Comparison of ENCODE assay signal across 30 mouse cellular contexts in the genomic region with DNA sequence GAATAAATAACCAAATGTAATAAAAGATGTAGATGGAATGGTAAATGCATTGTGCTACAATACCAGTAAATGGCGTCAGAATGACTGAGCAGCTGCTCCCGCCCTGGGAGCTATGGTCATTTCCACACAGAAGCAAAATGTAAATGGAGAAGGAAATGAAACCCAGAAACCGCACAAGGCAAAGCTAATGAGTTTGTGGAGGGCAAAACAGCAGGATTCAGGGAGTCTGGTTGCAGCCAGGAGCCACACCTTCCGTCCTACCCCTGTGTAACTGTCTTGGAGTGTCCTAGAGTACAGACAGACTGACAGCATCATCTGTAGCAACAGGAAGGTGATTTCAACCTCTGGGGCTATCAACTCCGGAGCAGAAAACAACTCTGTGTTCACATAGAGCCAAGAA. TPM values are rescaled to one million over a fixed set of nuclear protein-coding genes. Genes with fewer than 3 reads are reported as not detected.
DNase-seq lines count a peak whose midpoint lies in the region; ATAC-seq lines count a peak whose summit lies in the region.
"Had no signal": no experiment of that assay in that cellular context is flagged by ENCODE, and none has a peak within 500 bp of the region (broad histone marks: within the 10 kb centered on the region; RNA-seq: fewer than 3 reads in every experiment).

No protein-coding gene starts in this region.

- H3K27ac ChIP-seq in hindbrain, embryonic 11.5 days (ENCODE audit: low read depth, low read length), result no peak overlapping the region
- H3K27ac ChIP-seq: embryonic facial prominence, embryonic 12.5 days; heart, embryonic 10.5 days; heart, embryonic 15.5 days; hindbrain, embryonic 14.5 days; kidney, postnatal 0 days; limb, embryonic 13.5 days; liver, embryonic 12.5 days; midbrain, embryonic 12.5 days had no signal

- WGBS in hindbrain, embryonic 11.5 days, result 68% methylated on average over 5 of the region's 5 CpGs

- ATAC-seq in granulocyte monocyte progenitor cell, adult 5-6 weeks (replicated peaks; ENCODE audit: poor library complexity, severe bottlenecking), result peak; percentile 92
- ATAC-seq in megakaryocyte progenitor cell, adult 5-6 weeks (replicated peaks; ENCODE audit: poor library complexity), result peak; percentile 88
- no peak for ATAC-seq in hindbrain, embryonic 11.5 days (ENCODE audit: low FRiP score)
- ATAC-seq: forebrain, embryonic 14.5 days; intestine, postnatal 0 days; liver, embryonic 12.5 days had no signal

- no peak overlapping the region for H3K4me3 ChIP-seq in hindbrain, embryonic 11.5 days (ENCODE audit: low read depth, low read length)
- H3K4me3 ChIP-seq: embryonic facial prominence, embryonic 12.5 days; heart, embryonic 10.5 days; heart, embryonic 15.5 days; limb, embryonic 13.5 days; liver, embryonic 12.5 days; midbrain, embryonic 12.5 days had no signal

- H3K9ac ChIP-seq in hindbrain, embryonic 11.5 days (ENCODE audit: low read depth, low read length), result no peak overlapping the region
- H3K9ac ChIP-seq: embryonic facial prominence, embryonic 12.5 days; heart, embryonic 15.5 days; hindbrain, embryonic 14.5 days; limb, embryonic 13.5 days; liver, embryonic 12.5 days; midbrain, embryonic 12.5 days had no signal

- DNase-seq in ZHBTc4 (ENCODE audit: low read depth, low spot score), result peak; percentile 27
- no peak for DNase-seq in natural killer cell, adult 2 months (ENCODE audit: low spot score in 2 of 2)
- no peak for DNase-seq in hindbrain, embryonic 11.5 days (ENCODE audit: low spot score)
- DNase-seq in kidney, adult 11 months, result no peak
- DNase-seq: adrenal gland, postnatal 25 days; B cell, adult 2 months; cerebellum, adult 9-10 months; cerebellum, postnatal 36 days; embryo, embryonic 11 days; gastrocnemius, postnatal 14 days; heart, adult 11 months; heart, postnatal 36 days; kidney, postnatal 4 days; lung, adult 2 months; lung, postnatal 10 days; right cerebral cortex, postnatal 25 days; thymus, postnatal 36 days had no signal

- H3K4me1 ChIP-seq in hindbrain, embryonic 11.5 days (replicated peaks; ENCODE audit: control insufficient read depth, insufficient read depth, low read length), result no peaks in the 10 kb centered on the region
- H3K4me1 ChIP-seq: embryonic facial prominence, embryonic 12.5 days; heart, embryonic 15.5 days; midbrain, embryonic 12.5 days had no signal

- no peaks in the 10 kb centered on the region for H3K36me3 ChIP-seq in hindbrain, embryonic 11.5 days (ENCODE audit: control insufficient read depth, insufficient read depth, low read length)
- H3K36me3 ChIP-seq: embryonic facial prominence, embryonic 12.5 days; G1E; heart, embryonic 10.5 days; heart, embryonic 15.5 days; limb, embryonic 13.5 days; liver, embryonic 12.5 days; midbrain, embryonic 12.5 days had no signal

- H3K9me3 ChIP-seq in hindbrain, embryonic 11.5 days (ENCODE audit: control insufficient read depth, low read length), result no peaks in the 10 kb centered on the region
- H3K9me3 ChIP-seq: embryonic facial prominence, embryonic 12.5 days; G1E; heart, embryonic 10.5 days; heart, embryonic 15.5 days; limb, embryonic 13.5 days; liver, embryonic 12.5 days; midbrain, embryonic 12.5 days had no signal

- no peak overlapping the region for H3K4me2 ChIP-seq in hindbrain, embryonic 11.5 days (replicated peaks; ENCODE audit: low read depth, low read length)
- H3K4me2 ChIP-seq: embryonic facial prominence, embryonic 12.5 days; heart, embryonic 15.5 days; hindbrain, embryonic 14.5 days; limb, embryonic 13.5 days; liver, embryonic 12.5 days; midbrain, embryonic 12.5 days had no signal

- no peaks in the 10 kb centered on the region for H3K27me3 ChIP-seq in hindbrain, embryonic 11.5 days (ENCODE audit: control insufficient read depth, insufficient read depth, low read length)
- H3K27me3 ChIP-seq: embryonic facial prominence, embryonic 12.5 days; heart, embryonic 15.5 days; limb, embryonic 13.5 days; liver, embryonic 12.5 days had no signal

RNA-seq across cellular contexts. Expression of a gene that starts 12.7 kb away (rescaled TPM):
- 1.8 and 2.0 TPM in 2 replicates for total RNA-seq in granulocyte monocyte progenitor cell, adult 5-6 weeks (2014; fragmentation: Nextera tagmentation)
- total RNA-seq in granulocyte monocyte progenitor cell, adult 5-6 weeks (2017), result 0.88 and 3.4 TPM in 2 replicates
- total RNA-seq in megakaryocyte progenitor cell, adult 5-6 weeks (2015), result 1.3 and 2.2 TPM in 2 replicates
- 1.1 and 4.8 TPM in 2 replicates for total RNA-seq in megakaryocyte progenitor cell, adult 5-6 weeks (2017)
- 3.3 TPM in 2 replicates for polyA plus RNA-seq in hindbrain, embryonic 11.5 days (2014; fragmentation: Nextera tagmentation; extraction: Ambion mirVana)
- polyA plus RNA-seq: G1E had no signal

RNA-seq across cellular contexts. Expression of a gene that starts 30.6 kb away (rescaled TPM):
- total RNA-seq in granulocyte monocyte progenitor cell, adult 5-6 weeks (2014; fragmentation: Nextera tagmentation), result 10.5 and 19.9 TPM in 2 replicates
- total RNA-seq in granulocyte monocyte progenitor cell, adult 5-6 weeks (2017), result 1.3 and 3.2 TPM in 2 replicates
- total RNA-seq in megakaryocyte progenitor cell, adult 5-6 weeks (2015), result 4.3 and 6.5 TPM in 2 replicates
- 1.1 and 5.1 TPM in 2 replicates for total RNA-seq in megakaryocyte progenitor cell, adult 5-6 weeks (2017)
- polyA plus RNA-seq in hindbrain, embryonic 11.5 days (2014; fragmentation: Nextera tagmentation; extraction: Ambion mirVana), result 0.70 and 1.5 TPM in 2 replicates
- polyA plus RNA-seq: G1E had no signal

RNA-seq across cellular contexts. Expression of a gene that starts 44.4 kb away (rescaled TPM):
- total RNA-seq in granulocyte monocyte progenitor cell, adult 5-6 weeks (2014; fragmentation: Nextera tagmentation), result 30.4 and 39.0 TPM in 2 replicates
- total RNA-seq in granulocyte monocyte progenitor cell, adult 5-6 weeks (2017), result 2.8 and 15.2 TPM in 2 replicates
- total RNA-seq in megakaryocyte progenitor cell, adult 5-6 weeks (2015), result 29.5 and 29.9 TPM in 2 replicates
- 3.4 and 3.9 TPM in 2 replicates for total RNA-seq in megakaryocyte progenitor cell, adult 5-6 weeks (2017)
- 7.1 and 9.8 TPM in 2 replicates for polyA plus RNA-seq in hindbrain, embryonic 11.5 days (2014; fragmentation: Nextera tagmentation; extraction: Ambion mirVana)
